Mouse (Mus musculus) 416B (cell line): ENCODE data around the gene Lrp6.

Experiments used
- DNase-seq: peaks from one replicate; pipeline ENCODE4 v3.0.0; 2011; ENCODE audit warnings: low read depth

The Lrp6 gene

DNA sequence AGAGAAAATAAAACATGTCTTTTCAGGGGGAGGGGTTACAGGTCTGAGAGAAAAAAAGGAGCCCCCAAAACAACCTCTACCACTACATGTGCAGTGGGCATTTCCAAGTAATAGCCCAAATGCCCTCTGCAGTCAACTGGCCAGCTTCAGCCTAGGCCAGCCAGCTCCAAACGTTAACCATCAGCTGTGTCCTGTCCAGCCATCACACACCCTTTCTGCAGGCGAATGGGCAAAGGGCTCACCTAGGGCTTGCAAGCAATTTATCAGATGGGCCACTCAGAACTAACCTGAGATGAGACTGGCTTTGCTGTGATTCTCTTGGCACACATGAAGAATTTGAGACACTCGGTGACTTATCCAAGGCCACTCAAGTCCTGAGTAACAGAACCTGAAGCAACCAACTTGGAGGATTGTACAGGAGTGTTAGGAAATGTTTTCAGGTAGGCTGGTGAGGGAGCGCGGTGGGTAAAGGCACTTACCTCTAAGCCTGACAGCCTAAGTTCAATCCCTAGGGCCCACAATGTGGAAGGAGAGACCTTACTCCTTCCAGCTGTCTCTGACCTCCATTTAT, 1.3 kb upstream of the Lrp6 start:
- DNase-seq = no peak

GRCm38 (mm10) chr6:134566248-134566817, 432 bp downstream of the Lrp6 start:
- DNase-seq = no peak

GRCm38 (mm10) chr6:134565606-134566247, 1.0 kb downstream of the Lrp6 start:
- DNase-seq = peak; percentile 26

GRCm38 (mm10) chr6:134564539-134564938, 2.2 kb downstream of the Lrp6 start:
- DNase-seq = no peak

DNA sequence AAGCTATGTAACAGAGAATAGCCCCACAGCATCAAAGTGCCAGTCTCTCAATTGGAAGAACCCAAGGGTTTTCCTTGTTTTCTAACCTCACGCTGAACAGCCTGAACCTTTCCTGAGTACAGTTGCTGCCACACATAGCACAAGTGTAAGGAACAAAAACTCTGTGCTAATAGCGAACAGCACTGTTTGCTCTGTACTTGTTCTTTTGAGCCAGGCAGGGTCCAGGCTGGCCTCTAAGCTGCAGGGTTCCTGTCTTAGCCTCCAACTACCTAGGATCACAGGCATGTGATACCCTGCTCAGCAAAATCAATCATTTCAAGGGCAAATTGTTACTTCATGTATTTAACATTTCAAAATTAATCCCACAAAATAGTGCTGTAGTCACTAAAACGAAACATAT, 7.1 kb downstream of the Lrp6 start:
- no peak for DNase-seq

DNA sequence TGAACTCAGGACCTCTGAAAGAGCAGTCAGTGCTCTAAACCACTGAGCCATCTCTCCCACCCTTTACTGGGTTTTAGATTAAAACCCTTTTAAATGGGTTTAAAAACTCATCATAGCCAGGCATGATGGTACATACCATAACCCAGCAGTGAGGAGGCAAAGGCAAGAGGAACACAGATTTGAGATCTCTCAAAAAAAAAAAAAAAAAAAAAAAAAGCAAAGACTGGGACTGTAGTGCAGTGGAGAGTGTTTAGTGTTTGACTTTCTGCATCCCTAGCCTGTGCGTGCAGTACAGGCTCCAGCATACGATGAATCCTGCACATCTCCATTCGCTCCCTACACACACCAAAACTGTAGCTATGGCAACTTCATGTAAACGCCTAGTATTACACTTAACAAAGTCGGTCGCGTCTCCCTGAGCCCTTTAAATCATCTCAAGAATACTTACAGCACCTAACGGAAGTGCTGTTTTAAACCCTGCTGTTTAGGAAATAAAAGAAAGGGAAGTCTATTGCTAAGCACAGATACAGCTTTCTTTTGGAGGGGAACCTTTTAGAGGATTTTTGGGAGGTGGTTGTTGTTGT, 8.1 kb downstream of the Lrp6 start:
- DNase-seq = no peak

DNA sequence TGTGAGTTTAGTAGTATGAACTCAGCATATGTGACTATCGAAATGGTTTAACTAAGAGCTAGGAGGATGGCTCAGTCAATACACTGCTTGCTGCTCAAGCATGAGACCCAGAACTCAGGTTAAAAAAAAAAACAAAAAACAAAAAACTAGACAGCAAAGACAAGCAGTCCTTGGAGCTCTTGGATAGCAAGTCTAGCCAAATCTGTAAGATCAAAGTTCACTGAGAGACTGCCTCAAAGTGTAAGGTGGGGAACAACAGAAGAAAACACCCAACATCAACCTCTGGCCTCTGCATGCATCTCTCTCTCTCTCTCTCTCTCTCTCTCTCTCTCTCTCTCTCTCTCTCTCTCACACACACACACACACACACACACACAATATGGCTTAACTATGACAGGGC, 9.7 kb downstream of the Lrp6 start:
- DNase-seq = no peak

- DNase-seq = peak; percentile 42
These were observed 10.4 kb downstream of the Lrp6 start for GRCm38 (mm10) chr6:134556185-134556950.

- DNase-seq = no peak
These were observed 11.6 kb downstream of the Lrp6 start for GRCm38 (mm10) chr6:134555178-134555577.

GRCm38 (mm10) chr6:134554230-134554629, 12.5 kb downstream of the Lrp6 start:
- DNase-seq = no peak

DNA sequence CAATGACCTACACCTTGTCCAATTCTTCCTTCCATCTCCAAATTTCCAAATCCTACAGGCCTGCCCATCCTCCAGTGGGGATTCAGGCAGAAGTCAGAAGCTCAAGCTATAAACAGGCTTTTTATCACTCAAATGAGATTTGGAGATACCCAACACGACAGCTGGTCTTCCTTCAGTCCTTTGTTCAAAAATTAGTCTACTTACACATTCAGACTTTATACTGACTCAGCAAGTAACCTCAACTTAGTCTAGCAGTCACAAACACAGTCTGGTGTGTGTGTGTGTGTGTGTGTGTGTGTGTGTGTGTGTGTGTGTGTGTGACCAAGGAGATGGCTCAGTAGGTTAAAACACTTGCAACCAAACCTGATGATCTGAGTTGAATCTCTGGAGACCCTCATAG, 15.8 kb downstream of the Lrp6 start:
- peak; percentile 35 for DNase-seq

DNA sequence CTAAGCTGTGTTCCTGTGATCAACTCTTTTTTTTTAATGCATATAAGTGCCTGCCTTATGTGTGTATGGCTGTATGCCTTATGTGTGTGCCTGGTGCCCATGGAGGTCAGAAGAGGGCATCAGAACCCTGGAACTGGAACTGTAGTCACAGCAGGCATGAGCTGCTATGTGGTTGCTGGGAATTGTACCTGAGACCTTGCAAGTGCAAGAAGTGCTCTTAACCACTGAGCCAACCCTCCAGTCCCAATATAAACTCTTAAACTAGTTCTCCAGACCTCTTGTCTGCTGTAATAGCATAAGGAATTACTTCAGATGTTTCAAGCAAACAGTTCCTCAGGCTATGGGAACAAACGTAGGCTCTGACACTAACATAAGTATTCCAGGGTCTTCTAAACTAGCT, 16.4 kb downstream of the Lrp6 start:
- no peak for DNase-seq

- no peak for DNase-seq
These were observed 21.9 kb downstream of the Lrp6 start for GRCm38 (mm10) chr6:134544843-134545242.

DNA sequence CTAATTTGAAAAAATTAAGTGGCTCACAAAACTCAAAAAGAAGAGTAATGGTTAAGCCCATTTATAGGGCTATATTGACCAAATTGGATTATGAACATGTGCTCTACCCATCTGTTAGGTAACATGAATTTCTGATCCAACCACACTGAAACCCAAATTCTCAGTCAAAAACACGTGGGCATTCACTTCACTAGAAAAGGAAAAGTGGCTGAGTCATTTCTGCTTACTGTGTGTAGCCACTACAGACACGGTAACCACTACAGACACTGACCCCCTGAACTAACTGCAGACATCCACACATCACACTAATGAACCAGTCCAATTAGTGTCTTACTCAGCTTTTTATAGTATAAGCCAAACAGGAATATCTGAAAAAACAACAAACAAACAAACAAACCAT, 22.7 kb downstream of the Lrp6 start:
- DNase-seq = peak; percentile 86

DNA sequence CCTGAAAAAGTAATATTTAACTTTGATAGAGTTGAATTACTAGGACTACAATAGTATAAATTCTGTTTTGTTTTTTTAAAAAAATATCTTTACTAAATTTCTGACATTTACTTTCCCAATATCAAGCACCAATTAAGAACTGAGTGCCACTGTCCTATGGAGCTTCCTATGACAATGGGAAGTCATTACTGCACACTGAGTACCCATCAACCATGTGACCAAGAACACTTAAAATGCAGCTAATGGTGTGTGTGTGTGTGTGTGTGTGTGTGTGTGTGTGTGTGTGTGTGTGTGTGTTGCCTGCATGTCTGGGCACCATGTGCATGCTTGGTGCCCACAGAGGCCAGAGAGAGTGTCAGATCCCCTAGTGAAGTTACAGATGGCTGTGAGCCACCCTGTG, 23.2 kb downstream of the Lrp6 start:
- DNase-seq = no peak

DNA sequence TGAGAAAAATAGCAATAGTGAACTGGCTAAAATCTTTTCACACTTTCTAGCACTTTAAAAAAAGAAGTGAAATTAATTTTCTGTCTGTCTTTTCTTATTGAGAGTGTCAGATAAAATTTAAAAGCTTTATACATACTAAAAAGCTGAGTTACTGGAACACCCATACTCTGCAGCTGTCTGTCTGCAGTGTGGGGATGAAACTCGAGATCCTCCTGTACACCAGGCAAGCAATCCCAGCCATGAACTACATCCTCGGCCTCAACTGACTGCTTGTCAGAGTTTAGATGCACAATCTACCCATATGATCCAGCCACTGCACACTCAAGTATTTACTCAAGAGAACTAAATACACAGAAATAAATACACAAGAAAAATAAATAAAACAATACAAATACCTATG, 24.4 kb downstream of the Lrp6 start:
- DNase-seq = no peak

DNA sequence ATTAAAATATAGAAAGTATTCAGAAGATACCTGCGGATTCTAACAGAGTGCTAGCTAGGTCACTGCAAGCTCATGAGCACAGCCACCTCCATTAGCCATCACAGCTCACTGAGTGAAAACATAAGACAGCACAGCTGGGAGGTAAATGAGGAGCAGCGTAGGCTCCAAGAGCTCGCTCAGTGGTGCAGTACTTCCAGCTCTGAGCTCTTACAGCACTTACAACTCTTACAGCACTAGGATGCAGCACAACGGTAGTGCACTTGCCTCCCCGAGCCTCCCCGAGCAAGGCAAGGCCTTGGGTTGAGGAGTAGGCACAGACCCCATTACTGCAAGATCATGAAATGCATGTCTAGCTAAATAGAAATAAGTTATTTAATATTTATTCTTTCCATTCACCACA, 26.6 kb downstream of the Lrp6 start:
- DNase-seq = no peak

GRCm38 (mm10) chr6:134539459-134539858, 27.3 kb downstream of the Lrp6 start:
- no peak for DNase-seq

DNA sequence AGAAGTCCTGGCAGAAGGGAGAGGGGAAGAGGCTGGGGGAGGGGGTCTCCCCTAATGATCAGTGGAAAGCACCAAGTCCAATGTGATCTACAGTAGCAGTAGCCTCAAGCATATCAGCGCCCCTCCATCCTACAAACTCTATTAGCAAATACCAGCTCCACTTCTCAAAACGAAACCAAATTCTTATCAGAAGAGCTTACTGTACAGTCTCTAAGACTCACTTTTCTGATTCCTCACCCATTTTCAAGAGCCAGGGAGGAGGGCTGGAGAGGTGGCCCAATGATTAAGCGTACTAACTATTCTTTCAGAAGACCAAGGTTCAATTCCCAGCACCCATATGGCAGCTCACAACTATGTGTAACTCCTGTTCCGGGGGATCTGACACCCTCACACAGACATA, 28.0 kb downstream of the Lrp6 start:
- DNase-seq = no peak

- DNase-seq = no peak
These were observed 29.2 kb downstream of the Lrp6 start for GRCm38 (mm10) chr6:134537461-134538117.

DNA sequence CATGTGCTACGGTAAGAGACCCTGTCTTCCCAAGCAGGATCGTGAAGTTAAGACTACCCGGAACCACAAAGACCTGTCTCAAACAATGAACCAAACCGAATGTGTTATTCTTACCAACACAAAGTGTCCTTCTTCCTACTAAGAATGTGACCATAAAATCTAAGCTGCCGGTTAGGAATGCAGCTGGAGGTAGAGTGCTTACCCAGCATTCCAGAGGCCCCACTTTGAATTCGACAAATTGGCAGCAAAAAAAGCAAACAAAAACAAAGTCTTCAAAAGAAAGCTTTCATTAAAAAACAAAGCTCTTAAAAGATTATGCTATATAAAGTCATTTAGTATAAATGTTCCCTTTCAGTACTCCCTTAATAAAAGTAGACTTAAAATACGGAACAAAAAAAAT, 31.6 kb downstream of the Lrp6 start:
- no peak for DNase-seq

GRCm38 (mm10) chr6:134533021-134533420, 33.7 kb downstream of the Lrp6 start:
- DNase-seq = no peak
